Mouse (Mus musculus): ENCODE data around the gene Srebf2.

DNA sequence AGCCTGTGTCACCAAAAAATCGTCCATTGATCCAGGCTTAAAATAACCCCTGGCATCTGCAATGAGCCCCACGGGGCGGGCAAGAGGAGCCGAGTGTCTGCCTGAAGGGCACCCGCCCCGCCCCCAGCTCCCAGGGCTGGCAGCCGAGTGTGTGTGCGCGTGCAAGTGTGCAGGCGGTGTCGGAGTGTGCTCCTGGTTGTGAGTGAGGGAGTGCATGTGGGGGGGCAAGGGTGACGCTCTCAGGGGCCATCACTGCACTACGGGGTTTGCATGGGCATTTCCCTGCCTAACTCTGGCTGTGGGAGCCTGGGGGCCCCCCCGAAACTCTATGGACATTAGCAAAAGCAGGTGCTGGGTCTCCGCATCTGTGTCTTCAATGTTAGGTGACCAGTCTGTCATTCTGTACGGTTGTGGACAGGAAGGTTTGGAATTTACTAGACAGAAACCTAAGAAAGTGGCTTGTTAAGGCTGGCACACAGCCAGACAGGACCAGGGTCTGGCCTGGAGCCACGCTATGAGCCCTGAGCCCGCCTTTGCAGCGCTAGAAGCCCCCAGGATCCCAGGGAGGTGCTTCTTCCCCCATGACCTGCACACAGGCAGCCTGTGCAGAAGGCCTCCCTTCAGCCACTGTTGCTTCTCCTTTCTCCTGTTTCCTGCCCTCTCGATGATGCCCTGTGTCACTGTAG lies 69.3 kb downstream of the Srebf2 start:
- TF ChIP-seq MAFK (IDR thresholded peaks at IDR 0.05; ENCODE audit: insufficient read depth, low read depth, low read length) = no peak
- TF ChIP-seq ZNF384 (IDR thresholded peaks at IDR 0.05; ENCODE audit: low read depth, low read length) = no peak
- TF ChIP-seq CHD2 (IDR thresholded peaks at IDR 0.05; ENCODE audit: low read depth, low read length) = no peak
- TF ChIP-seq HCFC1 (IDR thresholded peaks at IDR 0.05; ENCODE audit: borderline replicate concordance, insufficient read depth, low read length) = no peak
- TF ChIP-seq ZC3H11A (IDR thresholded peaks at IDR 0.05; ENCODE audit: borderline replicate concordance, low read depth, low read length) = no peak

Data from ES-E14 (cell line).